Mouse (Mus musculus) left cerebral cortex, postnatal 14 days (tissue): Measurements from ENCODE around the gene Ppp1r12b. TPM values are rescaled to one million over a fixed set of nuclear protein-coding genes. Genes with fewer than 3 reads are reported as not detected.

Experiments
- DNase-seq, 2 experiments: peaks; one replicate each; pipeline ENCODE4 v3.0.0; 2021 to 2022; ENCODE audit warnings: low spot score in 2 of 2, mixed read lengths in 1 of 2
- intact Hi-C: fragments of 180-260 bp; cut with DNase I; formaldehyde crosslinking; loops from one replicate; pipeline ENCODE4 v1.15.1; 2025
- microRNA-seq, 2 experiments: library from miRNA; unstranded; fragments of <30 nt; microRNA quantifications; one replicate each; pipeline ENCODE4 v1.2.0; 2022
- total RNA-seq, 2 experiments: library from RNA; stranded (reverse); gene quantifications; 2 replicates each; pipeline ENCODE4 v1.2.3; 2021

The Ppp1r12b gene
- total RNA-seq, 2 experiments from 2014 or later, result 77.8 to 81.7 TPM

DNA sequence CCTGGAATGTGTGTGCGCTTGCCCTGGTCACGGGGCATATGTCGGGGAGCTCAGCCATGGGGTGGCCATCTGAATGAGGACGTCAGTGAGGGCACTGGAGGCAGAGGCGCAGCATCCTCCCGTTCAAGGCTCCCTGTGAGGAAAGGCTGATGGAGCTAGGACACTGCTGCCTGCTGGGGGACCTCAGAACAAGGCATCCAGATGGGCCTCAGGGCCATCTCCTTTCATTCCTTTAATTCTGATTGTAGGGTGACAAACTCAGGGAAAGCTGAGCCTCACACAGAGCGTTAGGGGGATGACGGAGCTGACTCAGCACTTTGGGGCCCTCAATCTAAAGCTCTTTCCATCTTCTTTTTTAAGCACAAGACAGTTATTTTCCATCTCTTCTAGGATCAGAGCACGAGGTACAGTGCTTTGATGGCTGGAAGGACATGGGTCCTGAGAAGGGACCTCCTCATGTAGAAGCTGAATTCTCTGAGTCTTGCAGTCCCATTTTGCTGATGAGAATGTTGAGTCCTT, 242.9 kb downstream of the Ppp1r12b start:
- intact Hi-C loops, result no loop called here
- DNase-seq, result no peak

DNA sequence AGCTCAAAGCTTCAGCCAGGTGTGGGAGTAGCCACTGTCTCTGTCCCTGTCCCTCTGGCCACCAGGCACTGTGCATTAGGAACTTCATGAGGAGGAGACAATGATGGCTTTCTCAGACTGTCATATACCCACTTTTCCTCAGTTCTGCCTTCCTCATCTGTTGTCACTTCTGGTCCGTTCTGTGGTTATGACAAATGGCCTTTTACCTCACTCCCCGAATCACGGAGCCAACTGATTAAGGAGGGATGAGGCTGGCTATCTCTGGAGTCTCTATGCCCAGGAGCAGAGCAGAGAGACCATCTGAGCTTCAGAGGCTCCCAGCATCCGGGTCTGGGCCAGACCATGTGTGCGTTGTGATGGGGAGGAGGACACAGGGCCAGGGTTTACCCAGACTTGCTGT, 244.1 kb downstream of the Ppp1r12b start:
- intact Hi-C loops, result no loop called here
- DNase-seq, result no peak

DNA sequence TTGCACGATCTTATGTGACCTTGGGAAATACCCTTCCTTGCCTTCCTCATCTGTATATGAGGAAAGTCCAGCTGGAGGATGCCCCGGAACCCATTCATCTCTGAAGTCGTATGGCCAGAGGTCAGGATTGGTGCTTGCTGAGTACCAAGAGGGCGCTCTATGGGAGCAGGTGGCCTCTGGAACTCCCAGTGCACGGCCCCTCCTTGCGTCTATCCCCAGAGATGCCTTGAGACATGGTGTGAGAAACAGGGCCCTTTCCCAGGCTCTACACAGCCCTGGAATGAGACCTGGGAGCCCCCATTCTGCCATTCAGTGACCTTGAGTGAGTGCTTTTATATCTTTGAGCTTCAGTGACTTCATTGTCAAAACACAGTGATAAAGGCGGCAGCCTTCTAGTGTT, 244.7 kb downstream of the Ppp1r12b start:
- intact Hi-C loops, result no loop called here
- DNase-seq, result no peak

DNA sequence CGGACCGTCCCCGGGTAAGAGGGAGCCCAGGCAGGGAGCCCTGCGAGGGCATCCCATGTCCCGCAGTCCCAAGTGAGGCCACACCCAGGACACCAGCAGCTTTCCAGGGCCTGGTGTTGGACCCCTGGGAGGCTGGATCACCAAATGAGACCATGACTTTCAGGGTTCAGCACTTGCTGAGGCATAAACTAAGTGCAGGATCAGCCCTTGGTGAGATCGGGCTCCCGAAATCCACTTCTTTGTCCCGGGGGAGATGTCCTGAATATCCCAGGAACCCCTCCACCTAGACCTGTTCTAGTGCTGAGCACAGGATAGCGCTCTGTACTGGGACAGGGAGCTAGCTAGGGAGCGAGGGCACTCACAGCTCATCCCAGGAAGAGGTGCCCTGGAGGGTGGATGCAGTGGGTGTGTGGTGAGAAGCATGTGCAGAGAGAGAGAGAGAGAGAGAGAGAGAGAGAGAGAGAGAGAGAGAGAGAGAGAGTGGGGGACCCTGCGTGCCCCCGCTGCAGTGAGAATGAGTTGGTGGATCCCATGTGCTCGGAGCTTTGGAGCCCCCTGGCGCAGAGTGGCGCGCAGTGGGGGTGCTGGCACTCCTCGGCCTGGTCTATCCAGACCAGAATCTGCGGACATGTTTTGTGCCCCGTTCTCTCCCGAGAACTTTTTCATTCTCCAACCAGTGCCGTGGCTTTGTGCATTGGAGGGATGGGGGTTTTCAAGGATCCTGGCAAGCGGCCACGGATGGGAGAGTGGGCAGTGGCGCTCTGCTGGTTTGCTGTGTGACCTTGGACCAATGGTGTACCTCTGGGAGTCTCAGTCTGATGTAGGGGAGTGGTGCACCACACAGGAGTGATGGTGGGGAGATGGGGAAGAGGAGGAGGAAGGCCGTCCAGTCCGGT, 246.1 kb downstream of the Ppp1r12b start:
- DNase-seq, result no peak
- intact Hi-C loops, result loop anchor here (5.0 kb wide), 1 partner anchor 62 kb away; the partner anchor contains the start of gene Syt2

DNA sequence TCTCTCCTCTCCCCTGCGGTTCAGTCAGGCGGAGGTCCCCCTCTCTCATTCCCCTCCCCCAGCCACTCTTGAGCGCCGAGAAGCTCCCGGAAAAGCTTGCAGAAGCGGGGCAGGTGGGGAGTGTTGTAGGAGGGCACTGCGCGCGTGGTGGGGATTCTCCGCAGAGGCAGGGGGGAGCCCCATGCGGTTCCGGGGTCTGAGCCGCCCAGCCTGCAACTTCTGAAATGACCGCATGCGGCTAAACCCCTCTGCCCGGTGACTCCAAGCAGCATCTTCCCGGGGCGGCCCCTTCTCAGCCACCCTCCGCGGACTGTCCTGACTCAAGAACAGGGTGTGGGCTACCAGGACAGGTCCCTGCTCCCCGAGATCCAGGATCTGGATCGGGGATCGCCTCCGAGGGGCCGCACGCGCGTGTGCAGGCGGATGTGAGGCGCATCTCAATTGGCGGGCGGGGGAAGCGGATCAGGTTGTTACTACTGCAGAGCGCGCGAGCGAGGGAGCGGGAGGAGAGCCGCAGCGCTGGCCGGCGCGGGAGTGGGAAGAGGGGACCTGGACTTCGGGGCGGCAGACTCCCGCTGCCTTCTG, 246.8 kb downstream of the Ppp1r12b start:
- intact Hi-C loops, result loop anchor here (5.0 kb wide), 1 partner anchor 62 kb away; the partner anchor contains the start of gene Syt2
- peak; percentile 54 to 62 for DNase-seq

DNA sequence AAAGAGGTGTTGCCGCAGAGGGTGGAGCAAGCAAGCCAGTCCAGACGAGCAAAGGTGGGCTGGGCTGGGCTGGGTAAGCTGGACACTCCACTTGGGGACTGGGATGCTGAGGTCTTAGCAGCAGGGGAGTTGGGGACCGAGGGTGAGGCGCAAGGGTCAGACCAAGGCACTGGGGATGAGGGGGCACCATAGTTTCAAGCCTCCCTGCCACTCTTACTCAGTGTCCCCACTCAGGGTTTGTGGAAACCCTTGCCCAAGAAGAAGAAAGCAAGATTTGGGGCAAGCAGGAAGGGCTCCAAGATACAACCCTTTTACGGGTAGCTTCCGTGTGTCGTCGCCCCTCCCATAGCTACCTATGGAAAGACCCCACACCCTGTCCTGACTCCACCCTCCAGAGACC, 247.5 kb downstream of the Ppp1r12b start:
- intact Hi-C loops, result loop anchor here (5.0 kb wide), 1 partner anchor 61 kb away; the partner anchor contains the start of gene Syt2
- DNase-seq, result no peak

DNA sequence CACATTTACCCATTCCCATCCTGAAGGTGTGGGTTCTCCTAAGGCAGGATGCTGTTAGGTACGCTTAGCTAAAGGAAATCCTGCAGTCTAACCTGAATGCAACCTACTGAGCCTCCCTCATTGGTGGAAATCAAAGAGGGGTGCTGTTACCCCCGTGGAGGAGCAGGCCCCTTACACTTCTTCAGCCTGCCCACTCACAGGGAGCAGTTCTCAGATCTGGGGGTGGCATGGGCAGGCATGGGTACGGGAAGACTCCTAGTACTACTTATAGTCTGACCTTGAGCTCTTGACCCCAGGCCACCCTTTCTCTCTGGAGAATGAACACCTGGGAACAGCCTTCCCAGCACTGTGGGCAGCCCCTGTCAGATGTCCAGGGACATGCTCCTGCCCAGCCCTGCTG, 248.2 kb downstream of the Ppp1r12b start:
- no peak for DNase-seq
- intact Hi-C loops, result loop anchor here (5.0 kb wide), 1 partner anchor 60 kb away; the partner anchor contains the start of gene Syt2

DNA sequence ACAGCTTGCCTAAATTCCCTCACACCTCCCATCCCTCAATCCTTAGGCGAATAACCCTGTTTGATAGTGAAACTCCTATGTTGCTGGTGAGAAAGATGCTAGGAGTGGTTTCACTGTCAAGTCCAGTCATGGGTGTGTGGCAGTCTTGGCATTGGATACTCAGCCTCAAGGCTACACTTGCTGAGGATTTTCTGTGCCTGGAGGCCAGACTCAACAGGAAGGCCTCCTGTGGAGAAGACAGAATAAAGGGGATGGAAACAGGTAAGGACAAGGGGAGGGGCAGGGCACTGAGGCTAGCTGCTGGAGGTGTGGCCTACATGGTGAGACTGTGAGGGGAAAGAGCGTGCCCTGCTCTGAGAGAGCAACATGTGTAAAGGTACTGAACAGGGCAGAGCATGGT, 249.2 kb downstream of the Ppp1r12b start:
- intact Hi-C loops, result loop anchor here (5.0 kb wide), 1 partner anchor 59 kb away; the partner anchor contains the start of gene Syt2

More for the DNA sequence above, 249.2 kb downstream of the Ppp1r12b start:
- no peak for DNase-seq

Small RNA genes within 50 kb of the gene (microRNA-seq; reads per million reads assigned to microRNA genes)
- 0 reads per million in 2 experiments for gene Gm22232

Other genes starting within 250 kb of the Ppp1r12b start
- gene Ube2t, start 6.6 kb upstream of the Ppp1r12b start, total RNA-seq, result 1 to 10 TPM; 2.7 to 3.4 TPM
- 1 to 10 TPM; 2.7 TPM for gene Lgr6, start 149.3 kb upstream of the Ppp1r12b start, total RNA-seq
- gene Ptpn7, start 176.8 kb upstream of the Ppp1r12b start, total RNA-seq, result under 1 TPM in 1 of 2 experiments, not detected in 1; 0.19 TPM
- 100 to 1,000 TPM; 329 to 359 TPM for gene Arl8a, start 190.9 kb upstream of the Ppp1r12b start, total RNA-seq
- 100 to 1,000 TPM; 148 to 163 TPM for gene Gpr37l1, start 211.7 kb upstream of the Ppp1r12b start, total RNA-seq